Mouse (Mus musculus): ENCODE results near the gene Sema4a.

GRCm38 (mm10) chr3:88456313-88456712 lies 4.7 kb downstream of the Sema4a start:
- TF ChIP-seq CTCF (IDR thresholded peaks at IDR 0.05; ENCODE audit: low read depth, low read length): no peak
- no peak for TF ChIP-seq POLR2A (IDR thresholded peaks at IDR 0.05; ENCODE audit: insufficient read depth, low read length)
- no peak for TF ChIP-seq EP300 (IDR thresholded peaks at IDR 0.05; ENCODE audit: insufficient read depth, low read depth, low read length)
